Mouse (Mus musculus): ENCODE results near the gene Fbln2.
A peak's percentile ranks its signal among the peaks of the same experiment; 100 is the strongest.

Fbln2 gene

DNA sequence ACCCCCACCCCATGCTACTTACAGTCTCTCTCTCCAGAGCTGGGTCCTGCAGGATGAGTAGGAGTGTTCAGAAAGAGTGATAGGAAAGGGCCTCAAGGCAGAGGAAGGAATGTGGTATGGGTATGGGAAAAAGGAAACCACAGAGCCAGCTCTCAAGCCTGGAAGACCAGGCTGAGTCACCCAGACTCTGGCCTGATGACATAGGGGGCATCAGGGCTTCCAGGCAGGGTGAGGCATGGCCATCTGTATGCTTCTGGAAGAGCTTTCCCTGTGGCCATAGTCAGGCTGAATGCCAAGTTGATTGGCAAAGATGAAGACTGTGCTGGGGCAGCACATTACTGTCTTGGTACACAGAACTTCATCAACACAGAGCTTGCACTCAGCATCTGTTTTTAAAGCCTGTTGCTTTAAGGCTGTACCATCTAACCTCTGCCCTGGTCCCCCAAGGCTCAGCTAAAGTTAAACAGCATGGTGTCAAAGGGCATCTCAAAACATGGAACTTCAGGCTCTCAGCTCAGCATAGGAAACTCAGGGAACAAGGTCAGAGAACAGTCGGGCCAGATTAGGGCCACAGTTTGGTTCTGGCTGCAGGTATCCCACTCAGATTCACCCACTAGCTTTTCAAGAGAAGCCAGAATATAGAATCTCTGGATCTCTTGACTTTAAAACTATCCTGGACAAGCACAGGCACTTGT is 19.3 kb upstream of the Fbln2 start:
- no peak for DNase-seq

DNA sequence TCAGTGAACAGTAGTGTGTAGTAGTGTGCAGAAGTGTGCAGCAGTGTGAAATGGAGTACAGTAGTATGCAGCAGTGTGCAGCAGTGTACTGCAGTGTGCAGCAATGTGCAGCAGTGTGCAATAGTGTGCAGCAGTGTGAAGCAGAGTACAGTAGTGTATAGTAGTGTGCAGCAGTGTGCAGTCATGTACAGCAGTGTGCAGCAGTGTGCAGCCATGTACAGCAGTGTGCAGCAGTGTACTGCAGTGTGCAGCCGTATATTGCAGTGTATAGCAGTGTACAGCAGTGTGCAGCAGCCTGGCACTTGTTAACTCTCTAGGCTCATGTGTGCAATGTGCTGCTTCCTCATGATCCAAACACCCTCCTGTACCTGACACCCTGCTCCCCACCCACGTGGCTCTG is 13.8 kb upstream of the Fbln2 start:
- no peak for DNase-seq

DNA sequence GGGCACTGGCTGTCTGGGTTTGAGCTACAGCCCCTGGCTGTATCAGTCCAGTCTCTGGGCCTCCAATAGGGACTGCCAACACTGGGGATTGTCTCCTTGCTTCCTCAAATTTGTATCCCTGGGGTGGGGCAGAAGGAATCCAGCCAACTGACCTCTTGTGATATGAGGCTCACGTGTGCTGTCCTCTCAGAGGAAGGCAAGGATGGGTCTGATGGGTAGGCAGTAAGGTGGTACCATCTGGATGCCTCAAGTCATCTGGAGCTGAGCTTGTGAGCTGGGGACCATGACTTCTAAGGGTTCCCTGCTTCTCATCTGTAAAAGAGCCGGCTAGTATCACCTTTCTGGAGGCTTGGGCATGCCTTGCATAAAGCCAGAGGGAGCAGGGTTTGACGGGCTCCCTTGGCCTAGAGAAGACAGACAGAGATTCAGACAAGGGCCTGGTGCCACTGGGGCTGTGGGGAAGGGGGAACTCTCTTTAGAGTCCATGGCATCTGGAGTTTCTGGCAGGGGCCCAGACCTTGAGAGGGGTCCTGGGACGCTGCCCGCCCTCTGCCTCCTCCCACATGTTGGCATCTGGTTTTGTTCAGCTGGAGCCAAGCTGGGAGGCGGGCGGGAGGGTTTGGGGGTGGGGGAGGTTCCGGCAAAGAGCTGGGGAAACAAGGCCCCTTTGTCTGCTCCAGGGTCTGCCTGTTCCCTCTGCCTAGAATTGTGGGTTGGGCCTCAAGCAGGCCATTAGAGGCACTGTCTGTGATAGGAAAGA is 11.6 kb upstream of the Fbln2 start:
- DNase-seq, result peak in 1 of 2 experiments; percentile 52

DNA sequence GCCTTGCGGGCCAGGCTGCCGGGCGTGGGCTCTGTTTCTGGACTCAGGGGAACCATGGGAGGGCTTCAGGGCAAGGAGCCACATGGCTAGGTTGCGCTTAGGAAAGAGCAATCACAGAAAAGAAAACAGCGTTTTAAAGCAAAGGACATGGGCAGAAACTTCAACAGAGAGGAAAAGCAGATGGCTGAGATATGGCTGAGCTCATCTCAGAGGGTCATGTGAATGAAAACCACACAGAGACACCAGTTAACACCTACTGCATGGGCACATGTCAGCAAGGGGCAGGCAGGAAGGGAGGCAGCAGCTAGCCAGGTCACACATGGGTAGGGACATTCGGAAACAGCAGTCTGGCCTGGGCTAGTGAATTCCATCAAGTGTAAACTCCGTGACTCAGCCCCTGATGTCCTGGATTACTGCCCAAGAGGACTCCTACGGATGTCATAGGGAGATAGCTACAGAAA is 10.3 kb upstream of the Fbln2 start:
- peak in 1 of 2 experiments; percentile 37 for DNase-seq

DNA sequence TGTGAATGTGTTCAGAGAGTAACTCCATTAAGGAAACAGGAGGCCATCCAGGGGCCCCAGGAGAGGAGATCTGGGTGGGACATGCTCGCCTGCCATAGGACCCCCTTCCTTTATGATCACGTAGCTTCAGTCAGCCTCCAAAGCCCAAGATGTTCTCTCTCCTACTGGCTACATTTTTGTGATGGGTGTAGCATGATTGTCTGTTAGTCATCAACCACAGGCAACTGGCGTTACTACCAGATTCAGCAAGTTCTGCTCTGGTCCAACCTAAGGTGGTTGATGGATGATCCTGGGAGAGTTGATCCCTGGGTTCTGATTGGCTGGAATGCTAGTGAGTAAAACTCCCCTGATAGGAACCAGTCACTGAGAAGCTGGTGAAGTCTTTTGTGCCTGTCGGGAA is 9.7 kb upstream of the Fbln2 start:
- DNase-seq, result no peak

DNA sequence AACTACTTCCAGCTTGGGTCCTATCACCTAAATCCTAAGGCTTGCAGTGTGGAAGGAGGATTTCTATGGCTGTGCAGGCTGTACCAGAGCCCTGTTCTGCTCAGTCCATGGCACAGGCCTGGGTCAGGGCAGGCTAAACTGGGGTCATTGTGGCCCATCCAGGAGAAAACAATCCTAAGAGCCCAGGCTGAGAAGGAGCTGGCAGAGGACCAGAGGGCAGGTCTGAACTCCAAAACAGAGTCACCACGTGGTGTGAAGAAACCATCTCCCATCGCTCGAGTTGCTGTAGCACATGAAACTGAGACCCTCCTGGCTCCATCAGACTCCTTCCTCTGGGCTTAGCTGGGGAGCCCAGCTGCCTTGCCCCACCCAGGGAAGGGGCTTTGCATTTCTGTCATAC is 6.9 kb upstream of the Fbln2 start:
- DNase-seq, result no peak

DNA sequence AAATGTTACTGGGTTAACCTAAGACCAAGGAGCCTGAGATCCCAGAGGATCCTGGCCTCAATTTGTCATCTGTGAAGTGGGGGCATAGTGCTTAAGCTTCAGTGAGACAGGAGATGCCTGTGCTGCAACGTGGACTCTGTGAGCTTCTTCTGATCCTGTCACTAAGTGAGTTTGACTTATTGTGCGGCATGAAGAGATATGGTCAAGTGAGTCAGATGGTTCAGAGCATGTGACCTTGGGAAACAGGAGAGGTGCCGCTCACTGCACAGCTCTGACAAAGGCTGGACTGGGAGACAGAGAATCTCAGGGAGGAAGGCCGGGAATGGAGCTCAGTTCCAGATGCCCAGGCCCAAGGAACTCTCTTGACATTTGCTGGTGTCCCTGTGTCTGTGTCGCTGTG is 6.5 kb upstream of the Fbln2 start:
- no peak for DNase-seq

DNA sequence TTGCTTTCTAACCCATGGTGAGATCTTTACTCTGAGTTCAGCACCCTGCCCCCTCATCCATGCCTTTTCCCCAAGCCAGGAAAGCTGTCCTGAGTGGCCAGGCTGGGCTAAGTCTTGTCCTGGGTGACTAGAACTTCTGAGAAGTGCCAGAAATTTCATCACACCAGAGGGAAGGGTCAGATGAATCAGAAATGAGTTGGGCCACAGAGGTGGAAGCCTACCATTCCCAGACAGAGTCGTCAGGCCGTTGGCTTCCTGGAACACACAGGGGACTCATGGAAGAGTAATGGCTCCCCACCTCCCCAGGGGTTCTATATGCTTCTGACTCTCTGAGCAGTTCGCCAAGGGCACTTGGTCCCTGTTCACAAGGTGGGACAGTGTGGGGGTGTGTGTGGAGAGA is 4.8 kb upstream of the Fbln2 start:
- no peak for DNase-seq

DNA sequence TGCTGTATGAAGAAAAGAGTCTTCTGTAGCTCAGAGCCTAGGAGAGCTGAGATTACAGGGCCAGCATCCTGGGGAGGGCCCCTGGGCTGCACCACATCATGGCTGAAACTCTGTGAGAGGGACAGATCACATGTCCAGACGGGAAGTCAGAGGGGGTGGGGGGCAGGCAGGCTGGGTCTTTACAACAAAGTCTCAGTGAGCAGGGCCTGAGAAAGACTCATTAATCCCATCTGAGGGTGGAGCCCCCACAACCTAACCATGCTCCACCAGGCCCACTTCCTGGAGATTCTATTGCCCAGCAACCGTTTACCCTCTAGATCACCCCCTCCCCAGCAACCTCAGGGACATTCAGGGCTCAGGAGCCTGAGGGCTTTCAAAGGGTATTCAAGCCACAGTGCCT is 2.5 kb upstream of the Fbln2 start:
- DNase-seq, result no peak

DNA sequence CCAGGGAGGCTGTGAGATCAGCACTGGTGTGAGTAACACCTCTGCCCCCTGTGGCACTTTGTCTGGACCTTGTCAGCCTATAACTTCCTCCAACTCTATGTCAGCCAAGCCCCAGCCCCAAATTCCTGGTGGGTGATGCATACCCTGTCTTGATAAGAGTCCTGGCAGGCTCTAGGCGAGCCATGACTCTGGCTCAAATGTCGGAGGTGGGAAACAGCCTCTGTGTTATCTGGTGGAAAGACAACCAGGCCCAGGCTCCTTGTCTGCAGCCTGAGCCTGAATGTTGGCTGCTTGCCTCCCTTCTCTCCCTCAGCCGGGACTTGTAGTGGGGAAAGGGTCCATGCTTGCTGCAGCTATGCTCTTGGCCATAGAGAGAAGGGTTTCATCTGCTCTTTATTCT is 1.4 kb upstream of the Fbln2 start:
- DNase-seq, result no peak

DNA sequence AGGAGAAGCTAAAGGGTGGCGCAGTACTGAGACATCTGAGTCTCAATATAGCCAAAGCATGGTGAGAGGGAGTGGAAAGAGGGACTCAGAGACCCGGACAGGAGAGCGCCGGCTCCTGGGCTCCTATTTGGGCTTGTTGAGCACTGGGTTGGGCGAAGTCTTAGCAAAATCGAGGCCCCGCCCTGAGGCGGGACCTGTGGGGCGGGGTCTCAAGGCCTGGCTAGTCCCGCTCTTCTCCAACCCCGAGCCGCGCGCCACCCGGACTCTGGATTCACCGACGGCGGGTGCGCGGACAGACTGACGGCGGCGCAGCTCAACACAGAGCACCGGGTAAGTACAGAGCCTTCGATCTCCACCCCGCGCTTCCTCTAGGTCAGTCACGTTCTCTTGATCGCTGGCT is 316 bp downstream of the Fbln2 start:
- peak in 1 of 2 experiments; percentile 45 for DNase-seq

DNA sequence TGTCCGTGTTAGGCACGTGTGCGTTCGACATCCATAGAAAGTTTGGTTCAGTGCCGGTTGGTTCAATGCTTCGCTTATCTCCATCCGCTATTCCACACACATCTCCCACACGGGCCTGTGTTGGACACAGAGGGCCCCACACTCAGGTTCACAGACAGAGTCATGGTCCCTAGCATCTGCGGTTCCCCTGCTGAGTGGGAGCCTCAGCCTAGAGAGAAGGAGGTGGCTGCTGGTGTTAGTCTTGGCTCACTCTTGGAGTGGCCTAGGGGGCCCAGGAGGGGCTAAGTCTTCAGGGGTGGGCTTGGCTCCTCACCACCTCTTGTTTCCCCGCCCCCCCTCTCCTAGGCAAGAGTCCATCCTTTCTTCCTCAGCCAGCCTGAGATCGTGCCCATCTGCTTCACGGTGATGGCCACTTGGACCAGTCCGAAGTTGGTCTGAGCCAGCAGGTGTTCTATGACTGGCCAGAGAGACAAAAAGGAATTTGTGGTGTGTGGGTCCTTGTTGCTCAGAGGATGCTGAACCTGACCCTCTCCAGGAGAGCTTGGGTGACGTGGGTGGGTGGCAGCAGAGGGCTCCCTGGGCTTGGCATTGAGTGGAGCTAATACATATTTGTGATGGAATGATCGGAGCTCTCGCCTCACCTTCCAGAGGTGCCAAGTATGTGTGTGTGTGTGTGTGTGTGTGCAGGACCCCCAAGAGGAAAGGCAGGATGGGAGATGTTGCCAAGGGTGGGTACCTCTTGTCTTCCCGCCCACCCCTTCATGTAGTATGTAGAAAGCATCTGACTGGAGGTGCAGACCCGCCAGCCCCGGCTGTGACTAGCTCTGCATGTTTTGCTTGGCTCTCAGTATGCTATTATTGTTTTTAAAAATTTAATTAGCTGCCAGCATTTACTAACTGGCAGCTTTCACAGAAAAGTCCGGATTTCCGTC is 1.3 kb downstream of the Fbln2 start:
- no peak for DNase-seq

DNA sequence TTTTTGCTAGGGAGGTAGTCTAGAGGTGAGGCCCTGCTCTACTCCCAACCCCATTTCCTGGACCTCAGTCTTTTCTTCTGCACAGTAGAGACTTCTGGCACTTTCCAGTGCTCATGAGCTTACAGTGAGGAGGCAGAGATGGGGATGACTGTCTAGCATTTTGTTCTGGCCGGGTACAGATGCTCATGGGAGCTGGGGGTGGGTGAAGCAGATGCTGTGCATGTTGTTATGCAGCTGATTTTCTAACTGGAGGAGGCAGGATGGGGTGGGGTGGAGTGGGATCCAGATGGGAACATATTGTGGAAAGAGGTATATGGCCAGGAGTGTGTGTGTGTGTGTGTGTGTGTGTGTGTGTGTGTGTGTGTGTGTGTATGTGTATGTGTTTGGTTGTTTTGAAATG is 3.2 kb downstream of the Fbln2 start:
- DNase-seq, result no peak

DNA sequence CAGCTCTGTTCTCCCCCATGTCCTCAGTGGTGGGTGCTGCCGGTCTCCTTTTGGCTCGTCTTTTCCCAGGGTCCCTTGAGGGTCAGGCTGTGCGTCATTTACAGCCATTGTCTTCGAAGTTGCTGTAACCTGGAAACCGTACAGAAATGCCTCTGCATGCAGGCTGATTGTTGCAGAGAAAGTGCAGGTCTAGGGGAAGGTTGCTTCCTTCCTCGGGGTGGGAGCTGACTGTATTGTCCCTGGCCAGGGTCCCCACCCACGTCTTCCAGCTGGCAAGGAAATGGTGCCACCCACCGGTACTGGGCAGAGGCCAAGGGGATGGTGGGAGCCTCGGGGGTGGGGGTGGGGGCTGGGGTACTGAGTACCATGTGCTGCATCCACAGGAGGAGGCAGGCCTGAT is 6.2 kb downstream of the Fbln2 start:
- DNase-seq, result no peak

DNA sequence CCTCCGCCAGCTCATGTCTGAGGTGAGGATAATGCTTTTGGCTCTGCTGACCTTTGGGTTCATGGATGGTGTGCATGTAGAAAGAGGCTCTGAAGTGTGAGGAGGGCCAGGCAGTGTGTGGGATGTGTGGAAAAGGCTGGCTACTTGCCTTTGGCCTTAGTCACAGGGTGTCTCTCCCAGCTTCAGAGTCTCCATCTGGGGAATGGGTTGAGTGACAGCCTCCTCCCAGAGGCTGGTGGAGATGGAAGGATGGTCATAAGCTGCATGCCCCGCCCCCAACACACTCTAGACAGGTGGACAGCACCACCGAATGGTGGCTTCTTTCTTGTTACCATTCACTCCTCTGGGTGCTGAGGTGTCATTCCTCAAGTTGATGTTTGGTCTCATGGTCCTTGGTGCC is 6.6 kb downstream of the Fbln2 start:
- DNase-seq, result no peak

DNA sequence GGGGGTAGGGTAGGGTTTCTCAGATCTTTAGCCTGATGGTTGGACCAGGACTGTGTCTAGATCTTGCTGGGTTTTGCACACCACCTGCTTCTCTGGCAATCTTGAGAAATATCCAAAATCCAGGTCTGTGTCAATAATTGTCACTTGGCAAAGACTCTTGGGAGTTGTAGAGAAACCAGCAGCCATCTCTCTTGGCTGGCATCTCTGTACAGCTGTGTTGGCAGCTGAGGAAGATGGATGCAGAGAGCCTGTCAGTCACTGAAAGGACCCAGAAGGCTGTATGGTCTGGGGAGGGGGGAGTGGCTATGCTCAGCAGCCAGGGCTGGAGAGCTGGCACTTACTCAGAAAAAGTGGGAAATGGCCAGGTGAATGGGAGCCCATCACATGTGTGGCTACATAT is 7.8 kb downstream of the Fbln2 start:
- DNase-seq, result no peak

DNA sequence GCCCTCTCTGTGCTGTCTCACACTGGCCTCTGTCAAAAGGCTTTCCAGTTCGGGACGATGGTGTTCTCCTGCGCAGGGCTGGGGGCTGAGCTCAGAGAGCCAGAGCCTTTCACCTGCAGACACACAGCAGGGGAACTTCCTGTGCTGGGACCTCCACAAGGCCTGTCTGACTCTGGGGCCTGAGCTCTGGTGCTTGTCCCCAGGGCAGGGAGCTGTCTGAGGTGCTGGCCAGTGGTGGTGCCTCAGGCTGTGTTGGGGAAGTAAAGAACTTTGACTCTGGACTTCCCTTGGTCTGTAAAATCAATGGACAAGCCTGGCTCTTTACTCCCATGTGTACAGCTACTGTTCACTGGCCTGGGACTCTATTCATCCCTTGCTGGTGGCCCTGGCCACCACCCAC is 8.8 kb downstream of the Fbln2 start:
- no peak for DNase-seq

DNA sequence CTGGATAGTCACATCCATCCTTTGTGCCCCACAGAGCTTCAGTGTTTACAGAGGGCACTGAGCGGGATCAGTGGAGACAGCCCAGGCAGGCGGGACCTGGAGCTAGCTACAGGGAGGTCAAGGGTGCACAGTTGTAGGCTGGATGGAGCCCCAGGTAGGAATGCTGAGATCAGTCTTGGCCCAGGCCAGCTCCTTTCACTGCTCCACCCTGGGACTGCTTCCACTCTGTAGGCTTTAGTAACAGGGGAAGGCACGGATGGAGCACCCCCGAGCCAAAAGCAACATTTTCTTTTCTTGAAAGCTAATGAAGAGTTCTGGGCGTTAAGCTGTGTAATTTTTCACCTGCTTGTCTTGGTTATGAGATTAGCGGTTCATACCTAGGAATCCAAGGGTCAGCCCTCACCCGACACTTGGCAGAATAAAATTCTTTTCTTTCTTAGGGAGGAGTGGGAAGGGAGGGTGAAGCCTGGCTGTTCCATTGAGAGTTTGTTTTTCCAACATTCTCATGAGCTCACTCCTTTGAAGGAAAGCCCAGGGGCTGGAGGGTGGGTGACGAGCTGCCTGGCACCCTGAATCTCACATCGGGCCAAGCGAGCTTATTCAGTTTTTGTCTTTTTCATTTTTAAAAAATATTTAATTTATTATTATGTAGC is 10.6 kb downstream of the Fbln2 start:
- DNase-seq, result no peak

DNA sequence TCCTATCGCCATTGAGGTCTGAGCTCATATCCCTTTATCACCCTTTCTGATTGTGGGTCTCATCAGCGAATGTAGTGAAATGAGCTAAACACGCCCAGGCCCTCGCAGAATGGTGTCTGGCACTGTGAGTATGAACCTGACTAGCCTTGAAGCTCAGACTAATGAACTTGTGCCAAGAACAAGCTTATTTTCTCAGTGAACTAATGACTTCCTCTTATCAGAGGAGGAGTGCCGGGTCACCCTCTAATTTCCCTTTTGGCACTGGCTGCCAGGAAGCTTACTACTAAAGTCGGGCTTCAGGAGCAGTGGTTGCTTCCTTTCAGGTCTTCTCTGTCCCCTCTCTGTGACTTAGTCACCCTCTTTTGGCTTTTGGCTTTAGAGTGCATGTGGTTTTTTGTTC is 12.7 kb downstream of the Fbln2 start:
- no peak for DNase-seq

DNA sequence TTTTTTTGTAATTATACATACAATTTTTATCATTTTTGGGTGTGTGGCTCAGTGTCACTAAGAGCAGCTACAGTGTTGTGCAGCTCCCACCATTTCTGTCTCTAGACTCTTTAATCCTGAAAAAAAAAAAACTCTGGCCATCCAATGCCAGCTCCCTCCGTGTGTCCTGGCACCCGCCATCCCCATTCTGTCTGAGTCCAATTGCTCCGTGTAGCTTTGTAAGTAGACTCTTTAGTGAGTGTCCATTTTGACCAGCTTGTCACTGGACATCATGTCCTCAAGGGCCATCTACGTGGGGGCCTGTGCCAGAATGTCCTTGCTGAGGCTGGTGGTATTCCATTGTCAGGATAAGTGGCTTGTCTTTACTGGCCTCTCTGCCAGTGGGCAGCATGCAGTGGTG is 13.1 kb downstream of the Fbln2 start:
- peak; percentile 59 to 69 for DNase-seq

DNA sequence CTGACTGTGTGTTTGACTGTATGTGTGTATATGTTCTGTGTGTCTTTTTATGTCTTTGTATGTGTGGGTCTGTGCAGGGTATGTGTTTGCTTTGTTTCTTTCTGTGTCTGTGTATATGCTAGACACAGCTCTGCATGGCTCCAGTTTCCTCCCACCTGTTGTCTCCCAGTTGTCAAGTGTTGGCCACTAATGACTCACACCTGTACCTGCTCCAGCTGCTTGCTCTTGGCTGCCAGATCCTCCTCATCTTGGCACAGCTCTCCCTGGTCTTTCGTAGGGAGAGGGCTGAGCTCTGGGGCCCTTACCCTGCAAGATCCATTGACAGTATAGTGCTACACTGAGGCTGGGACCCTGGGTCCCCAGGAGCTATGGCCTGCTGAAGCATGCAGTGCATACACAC is 13.8 kb downstream of the Fbln2 start:
- no peak for DNase-seq

DNA sequence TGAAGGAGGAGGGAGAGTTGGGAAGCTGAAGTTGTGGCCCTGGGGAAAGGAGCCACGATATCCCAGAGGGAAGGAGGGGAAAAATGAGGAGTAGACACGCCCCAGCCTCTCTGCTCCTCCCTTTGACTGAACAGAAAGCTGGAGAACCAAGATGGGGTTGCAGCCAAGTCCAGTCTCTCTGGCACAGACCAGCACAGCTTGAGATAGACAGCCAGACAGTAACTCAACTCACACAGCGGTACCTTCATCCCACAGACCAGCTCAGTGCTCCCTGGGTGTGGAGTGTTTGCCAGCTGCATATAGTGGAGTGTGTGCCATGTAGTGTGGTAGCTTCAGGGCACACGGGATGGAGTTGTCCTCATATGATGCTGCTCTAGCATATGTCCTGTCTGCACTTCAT is 16.7 kb downstream of the Fbln2 start:
- peak in 1 of 2 experiments; percentile 41 for DNase-seq

DNA sequence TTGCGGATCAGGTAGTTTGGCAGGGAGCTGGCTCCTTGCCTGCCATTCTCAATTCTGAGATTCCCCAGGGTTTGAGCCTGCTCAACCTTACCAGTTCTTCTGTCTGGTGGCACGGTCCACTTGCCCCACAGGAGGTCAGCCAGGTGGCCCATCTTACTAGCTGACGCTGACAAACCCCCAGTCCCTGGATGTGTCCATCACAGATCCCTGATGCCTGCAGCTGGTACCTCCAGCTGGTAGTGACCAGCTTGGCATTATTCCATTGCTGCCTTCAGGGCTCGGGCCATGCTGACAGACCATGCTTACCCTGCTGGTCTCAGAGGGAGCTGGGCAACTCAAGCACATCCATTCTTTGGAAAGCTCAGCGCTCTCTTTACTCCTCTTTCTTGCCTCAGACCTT is 18.7 kb downstream of the Fbln2 start:
- no peak for DNase-seq

Measured in cerebellum, postnatal 25 days (tissue).